Mouse (Mus musculus): ENCODE data around the gene Tbc1d1.

The Tbc1d1 gene

GRCm38 (mm10) chr5:64155861-64156550 is at the start of gene Tbc1d1:
TSS of gene Tbc1d1 (plus strand) at chr5:64156305.
- no peak for DNase-seq (ENCODE audit: low spot score in 2 of 2)

DNA sequence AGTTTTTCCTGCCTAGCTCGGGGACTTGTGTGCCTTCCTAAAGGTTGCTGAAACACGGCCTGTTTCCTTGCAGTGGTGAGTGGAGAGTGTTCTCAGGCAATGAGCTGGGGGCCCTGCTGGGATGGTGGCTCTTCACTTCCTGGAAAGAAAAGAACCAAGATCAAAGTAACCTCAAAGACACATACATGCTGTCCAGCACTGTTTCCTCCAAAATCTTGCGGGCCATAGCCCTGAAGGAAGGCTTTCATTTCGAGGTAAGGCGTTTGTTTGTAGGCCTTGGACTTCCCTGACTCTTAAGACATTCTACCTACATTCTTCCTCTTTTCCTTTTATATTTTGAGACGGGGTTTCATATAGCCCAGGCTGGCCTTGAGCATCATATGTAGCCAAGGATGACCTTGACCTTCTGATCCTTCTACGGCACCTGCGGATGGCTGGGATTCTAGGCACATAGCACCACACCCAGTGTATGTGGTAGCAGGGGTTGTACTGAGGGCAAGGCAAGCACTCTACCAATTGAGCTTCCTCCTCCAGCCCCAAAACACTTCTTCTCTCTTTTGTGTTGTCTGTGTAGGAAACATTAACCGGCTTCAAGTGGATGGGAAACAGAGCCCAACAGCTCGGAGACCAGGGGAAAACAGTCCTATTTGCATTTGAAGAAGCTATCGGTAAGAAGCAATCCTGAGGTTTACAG is 48.4 kb upstream of the Tbc1d1 start:
- no peak for DNase-seq (ENCODE audit: low spot score in 2 of 2)

GRCm38 (mm10) chr5:64109217-64109616 is 46.9 kb upstream of the Tbc1d1 start:
- DNase-seq (ENCODE audit: low spot score in 2 of 2): no peak

GRCm38 (mm10) chr5:64112360-64112759 is 43.7 kb upstream of the Tbc1d1 start:
- no peak for DNase-seq (ENCODE audit: low spot score in 2 of 2)

DNA sequence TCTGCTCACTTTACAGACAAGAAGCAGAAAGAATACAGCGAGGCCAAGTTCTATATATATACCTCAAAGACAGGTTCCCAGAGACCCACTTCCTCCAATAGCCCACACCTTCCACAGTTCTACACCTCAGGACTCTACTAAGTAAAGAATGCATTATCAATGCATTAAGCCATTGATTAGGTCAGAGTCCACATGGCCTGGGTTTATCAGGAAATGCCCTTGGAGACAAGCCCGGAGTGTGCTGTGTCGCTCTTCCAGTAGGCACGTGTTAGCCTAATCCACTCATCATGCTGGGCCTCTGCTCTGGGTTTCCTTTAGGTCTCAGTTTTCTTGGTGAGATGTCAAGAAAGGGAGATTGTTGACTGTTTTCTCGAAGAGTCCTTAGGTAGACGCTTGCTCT is 41.9 kb upstream of the Tbc1d1 start:
- no peak for DNase-seq (ENCODE audit: low spot score in 2 of 2)

DNA sequence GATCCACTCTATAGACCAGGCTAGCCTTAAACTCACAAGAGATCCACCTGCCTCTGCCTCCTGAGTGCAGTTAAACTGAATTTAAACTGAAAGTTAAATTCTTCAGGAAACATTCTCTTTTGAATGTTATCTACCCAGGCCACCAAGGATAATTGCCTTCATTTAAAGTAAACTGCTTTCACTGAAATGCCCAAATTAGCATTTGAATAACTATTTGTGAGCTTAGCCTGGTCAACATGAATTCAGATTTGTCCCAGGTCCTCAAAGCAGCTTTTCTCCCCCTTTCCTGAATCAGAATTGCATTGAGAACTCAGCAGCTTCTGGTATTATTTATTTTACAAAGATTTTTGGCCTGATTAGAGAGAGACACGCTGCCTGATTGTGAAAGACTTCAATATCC is 38.9 kb upstream of the Tbc1d1 start:
- no peak for DNase-seq (ENCODE audit: low spot score in 2 of 2)

DNA sequence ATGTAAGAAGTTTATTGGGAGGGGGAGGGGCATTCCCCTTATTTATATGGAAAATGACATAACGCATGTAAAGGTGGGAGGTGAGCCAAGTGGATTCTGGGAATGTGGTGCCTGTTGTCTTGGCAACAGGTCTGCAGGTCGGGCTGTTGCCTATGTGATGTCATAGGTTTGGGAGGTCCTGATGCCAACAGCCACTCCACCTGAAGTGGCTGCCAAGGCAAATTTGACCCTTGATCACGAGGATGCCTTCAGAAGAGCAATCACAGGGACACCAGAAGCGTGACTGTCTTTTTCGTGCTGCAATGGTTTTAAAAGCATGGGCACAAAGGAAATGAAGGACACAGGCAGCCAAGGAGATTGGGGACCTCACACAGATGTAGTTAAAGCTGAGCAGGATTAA is 30.3 kb upstream of the Tbc1d1 start:
- DNase-seq (ENCODE audit: low spot score in 2 of 2): no peak

DNA sequence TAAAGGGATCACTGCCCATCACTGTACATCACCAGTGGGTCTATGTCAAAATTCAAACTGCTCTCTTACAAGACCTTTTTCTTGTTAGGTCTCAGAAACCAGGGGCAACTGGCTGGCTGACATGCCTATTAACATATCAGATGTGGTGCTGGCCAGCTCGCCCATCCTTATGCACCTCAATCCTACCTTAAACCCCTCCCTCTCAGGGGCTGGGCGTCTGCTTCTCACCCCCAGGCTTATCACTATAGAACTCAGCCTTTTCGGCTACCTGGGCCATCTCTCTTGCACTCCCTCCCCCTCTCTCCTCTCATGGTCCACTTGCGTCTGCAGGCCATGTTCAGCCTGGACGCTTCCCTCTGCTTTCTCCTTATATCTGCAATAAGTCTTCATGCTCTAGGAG is 24.6 kb upstream of the Tbc1d1 start:
- DNase-seq (ENCODE audit: low spot score in 2 of 2): no peak

DNA sequence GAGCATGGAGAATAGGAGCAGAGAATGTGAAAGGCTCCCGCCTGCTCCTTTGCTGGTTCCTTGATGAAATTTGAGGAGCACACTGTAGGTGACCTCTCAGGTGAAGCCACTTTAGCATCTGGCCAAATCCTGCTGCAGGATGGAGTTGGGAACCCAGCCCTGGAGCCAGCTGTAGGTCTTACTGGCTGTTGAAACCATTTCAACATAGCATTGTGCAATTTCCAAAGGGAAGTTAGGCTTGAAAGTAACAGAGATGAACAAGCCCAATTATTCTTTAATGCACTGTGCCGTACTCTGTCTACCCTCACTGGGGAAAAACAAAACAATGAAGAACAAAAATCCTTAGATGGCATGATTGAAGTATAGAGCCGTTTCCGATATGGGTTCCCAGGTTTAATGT is 22.2 kb upstream of the Tbc1d1 start:
- no peak for DNase-seq (ENCODE audit: low spot score in 2 of 2)

DNA sequence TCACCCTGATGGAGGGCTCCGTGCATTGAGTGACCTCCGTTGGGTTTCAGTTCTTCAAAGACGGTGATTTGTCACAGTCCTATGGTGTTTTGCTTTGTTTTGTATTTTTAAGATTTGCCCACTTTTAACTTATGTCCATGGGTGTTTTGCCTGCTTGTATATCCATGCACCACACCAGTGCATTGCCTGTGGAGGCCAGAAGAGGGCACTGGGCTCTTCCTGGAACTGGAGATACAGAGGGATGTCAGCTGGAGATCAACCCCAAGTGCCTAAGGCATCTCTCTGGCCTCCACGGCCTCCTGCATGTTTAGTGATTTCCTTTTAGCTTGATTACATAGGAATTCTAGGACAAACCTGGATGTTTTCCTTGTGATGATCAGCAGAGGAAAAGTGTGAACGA is 19.8 kb upstream of the Tbc1d1 start:
- DNase-seq (ENCODE audit: low spot score in 2 of 2): no peak

DNA sequence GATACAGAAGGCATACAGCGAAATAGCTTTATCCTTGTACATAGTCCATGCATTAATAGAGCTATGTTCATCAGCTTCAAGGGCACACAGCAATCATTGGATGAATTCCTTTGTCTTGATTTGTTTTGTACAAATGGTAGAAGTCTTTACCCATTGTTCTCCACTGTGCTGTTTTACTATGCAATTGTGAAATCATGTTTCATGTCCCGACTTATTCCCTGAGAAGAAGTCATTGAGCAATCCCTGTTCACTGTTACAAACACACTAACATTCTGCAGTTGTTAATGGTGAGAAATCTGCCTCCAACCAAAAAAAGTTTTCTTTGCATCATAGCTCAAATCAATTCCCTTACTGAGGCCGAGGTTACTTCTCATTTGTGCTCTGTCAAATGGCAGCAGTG is 15.9 kb upstream of the Tbc1d1 start:
- DNase-seq (ENCODE audit: low spot score in 2 of 2): no peak

GRCm38 (mm10) chr5:64144315-64144714 is 11.8 kb upstream of the Tbc1d1 start:
- no peak for DNase-seq (ENCODE audit: low spot score in 2 of 2)

DNA sequence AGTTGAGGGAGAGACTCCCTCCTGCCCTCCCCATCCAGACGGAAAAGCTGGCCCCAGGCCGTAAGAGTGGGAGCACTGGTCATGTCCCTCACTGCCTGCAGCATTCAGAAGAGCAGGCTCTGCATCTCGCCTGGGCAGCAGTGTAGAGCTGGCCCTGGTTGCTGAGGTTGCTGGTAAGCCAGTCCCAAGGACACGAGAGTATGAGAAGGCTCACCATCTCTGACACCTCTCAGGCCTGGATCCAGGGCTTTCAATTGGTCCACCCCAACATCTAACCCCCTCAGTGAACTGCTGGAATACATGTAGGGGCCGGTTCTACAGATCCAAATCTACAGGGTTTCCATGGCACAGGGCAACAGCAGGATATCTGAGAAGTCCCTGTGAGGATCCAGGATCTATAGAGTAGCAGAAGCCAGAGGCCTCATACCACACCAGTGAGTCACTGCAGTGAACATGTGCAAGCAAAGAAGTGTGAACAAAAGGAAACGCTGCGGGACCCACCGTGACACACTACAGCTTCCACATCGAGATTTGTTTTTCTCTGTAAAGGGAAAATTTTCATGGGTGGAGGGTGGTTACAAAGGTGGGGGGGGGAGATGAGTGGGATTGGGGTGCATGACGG is 9.6 kb upstream of the Tbc1d1 start:
- no peak for DNase-seq (ENCODE audit: low spot score in 2 of 2)

DNA sequence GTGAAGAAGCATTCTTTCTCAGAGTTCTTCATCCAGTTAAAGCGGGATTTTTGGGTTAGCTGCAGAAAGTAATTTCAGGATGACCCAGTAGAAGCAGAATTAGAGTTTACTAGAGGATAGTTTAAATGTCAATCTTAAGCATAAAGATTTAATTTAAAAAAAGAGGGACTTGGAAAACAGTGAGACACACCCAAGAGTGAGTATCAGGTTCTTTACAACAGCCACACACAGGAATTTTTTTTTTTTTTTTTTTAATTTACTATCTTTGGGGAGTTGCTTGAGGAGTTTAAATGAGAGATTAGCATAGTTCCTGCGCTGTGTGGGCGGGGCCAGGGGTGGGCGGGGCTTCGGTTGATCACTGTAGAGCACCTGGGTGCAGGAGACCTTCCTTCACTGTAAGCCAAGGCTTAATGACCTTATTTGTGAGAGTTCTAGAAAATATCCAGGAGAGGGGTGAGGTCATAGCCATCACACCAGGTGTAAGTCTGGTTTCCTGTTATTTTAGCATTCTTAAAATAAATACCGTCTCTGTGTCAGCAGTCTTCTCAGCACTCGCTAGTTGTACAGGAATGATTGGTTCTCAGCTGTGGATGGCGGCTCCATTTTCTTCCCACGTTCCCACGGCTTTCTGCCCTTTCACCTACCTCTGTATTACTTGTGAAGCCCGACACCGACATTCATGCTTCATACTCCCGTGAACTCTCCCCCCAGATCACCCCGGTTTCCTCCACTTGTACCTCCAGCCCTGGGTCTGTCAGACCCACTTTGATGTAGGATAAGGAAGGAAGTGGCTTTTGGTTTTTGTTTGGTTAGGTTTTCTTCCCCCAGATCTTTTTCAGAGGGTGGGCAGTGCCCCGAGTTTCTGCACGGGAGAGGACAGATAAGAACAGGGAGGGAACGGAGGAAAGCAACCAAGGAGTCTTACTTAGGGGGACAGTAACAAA is 6.6 kb upstream of the Tbc1d1 start:
- no peak for DNase-seq (ENCODE audit: low spot score in 2 of 2)

- no peak for DNase-seq (ENCODE audit: low spot score in 2 of 2)
Measured at GRCm38 (mm10) chr5:64153319-64153718, 2.8 kb upstream of the Tbc1d1 start.

DNA sequence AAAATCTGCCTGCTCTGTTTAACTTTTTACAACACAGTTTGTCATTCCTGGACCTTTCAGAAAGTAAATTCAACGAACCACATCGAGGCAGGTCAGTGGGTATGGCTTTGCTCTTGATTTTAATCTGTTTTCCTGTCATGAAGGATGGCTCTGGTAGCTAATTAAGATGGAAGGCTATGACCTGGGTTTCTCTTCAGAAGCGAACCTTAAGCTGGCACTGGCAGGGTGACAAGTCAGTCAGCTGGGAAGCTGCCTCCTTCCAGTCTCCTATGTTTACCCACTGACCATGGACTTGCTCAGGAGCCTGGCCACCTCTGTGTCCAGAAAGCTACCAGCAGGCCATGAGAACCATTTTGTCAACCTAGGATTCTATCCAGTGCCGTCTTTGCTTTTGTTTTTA is 474 bp downstream of the Tbc1d1 start:
- DNase-seq (ENCODE audit: low spot score in 2 of 2): no peak

DNA sequence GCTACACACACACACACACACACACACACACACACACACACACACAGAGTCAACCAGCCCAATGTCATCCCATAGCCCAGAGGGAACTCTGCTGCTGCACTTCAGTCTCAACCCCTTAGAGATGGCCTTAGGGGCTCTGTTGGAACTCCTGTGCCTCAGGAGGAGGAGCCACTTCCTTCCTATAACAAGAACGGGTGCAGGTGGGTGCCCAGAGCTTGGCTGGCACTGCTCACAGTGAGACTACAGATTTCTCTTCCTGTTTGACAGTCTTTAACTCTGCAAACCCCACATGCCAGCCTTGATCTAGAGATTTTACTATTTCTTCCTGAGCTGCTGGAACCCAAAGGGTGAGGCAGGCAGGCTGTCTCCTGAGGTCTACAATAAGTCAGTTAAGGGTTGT is 1.8 kb downstream of the Tbc1d1 start:
- DNase-seq (ENCODE audit: low spot score in 2 of 2): no peak

DNA sequence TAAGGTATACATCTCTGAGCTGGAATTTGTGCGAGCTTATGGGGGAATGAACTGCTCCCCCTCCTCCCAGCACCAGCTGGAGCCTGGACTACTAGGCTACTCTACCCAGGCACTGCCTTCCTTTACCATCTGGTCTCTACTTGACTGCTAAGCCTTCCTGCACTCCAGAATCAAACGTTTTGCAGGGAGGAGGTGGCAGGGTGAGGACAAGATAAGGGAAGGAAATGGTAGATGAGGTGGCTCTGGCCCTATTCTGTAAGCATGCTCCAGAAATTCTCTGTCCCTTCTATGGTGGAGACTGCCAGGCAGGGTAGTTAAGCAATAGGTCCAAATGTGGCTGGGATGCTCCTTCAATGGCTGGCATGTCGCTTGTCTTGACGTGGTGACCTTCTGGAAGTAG is 2.4 kb downstream of the Tbc1d1 start:
- DNase-seq (ENCODE audit: low spot score in 2 of 2): no peak

- DNase-seq (ENCODE audit: low spot score in 2 of 2): peak in 1 of 2 experiments; percentile 31
Measured at GRCm38 (mm10) chr5:64159065-64159780, 3.1 kb downstream of the Tbc1d1 start.

DNA sequence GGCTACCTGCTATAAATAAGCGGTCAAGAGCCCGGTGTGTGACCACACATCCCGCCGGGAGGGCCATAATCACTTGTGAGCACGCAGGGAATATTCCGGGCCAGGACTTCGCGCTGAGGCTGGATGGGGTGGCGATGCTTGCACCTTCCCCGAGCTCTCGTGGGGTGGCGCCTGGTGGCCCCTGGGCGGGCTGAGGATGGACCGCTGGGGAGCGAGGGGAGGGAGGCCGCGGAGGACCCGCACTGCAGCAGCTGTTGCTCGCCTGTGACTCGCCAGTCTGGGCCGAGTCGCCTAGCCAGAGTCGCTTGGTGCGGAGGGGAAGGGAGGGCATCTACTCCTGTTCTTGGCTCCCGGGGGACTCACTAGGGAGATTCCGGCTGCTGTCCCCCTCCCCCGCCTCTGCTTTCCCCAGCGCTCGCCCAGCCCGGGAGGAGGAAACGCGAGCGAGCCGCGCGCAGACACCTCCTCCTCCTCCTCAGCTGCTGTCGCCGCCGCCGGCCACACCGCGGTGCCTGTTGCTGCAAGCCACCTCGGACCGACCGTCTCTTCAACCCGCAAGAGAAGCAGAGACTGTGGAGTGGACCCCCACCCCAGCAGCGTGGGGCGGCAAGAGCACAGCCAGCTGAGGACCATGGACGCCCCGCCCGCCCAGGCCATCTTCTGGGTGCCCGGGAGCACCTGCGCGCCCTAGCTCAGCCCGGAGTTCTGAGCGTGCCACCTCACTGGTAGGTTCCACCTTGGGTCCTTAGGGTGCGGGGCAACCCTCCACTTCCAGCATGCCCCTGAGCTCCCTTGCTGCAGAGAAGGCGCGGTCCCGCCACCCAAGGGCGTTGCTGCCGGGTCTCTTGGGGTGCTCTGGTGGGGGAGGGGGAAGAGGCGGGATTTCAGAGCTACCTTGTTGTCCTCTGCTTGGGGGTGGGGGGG is 3.9 kb downstream of the Tbc1d1 start:
- peak; percentile 46 to 62 for DNase-seq (ENCODE audit: low spot score in 2 of 2)
